Mouse (Mus musculus): ENCODE data around the gene Asgr2. TPM values are rescaled to one million over a fixed set of nuclear protein-coding genes. Genes with fewer than 3 reads are reported as not detected.
"Not testable (repeated sequence)": the region's sequence is repeated elsewhere in the genome, so short reads cannot be mapped to it uniquely, and the experiment has no call there.

Asgr2 gene
- polyA plus RNA-seq, 1 experiment from 2014 or later, result 0.26 TPM

DNA sequence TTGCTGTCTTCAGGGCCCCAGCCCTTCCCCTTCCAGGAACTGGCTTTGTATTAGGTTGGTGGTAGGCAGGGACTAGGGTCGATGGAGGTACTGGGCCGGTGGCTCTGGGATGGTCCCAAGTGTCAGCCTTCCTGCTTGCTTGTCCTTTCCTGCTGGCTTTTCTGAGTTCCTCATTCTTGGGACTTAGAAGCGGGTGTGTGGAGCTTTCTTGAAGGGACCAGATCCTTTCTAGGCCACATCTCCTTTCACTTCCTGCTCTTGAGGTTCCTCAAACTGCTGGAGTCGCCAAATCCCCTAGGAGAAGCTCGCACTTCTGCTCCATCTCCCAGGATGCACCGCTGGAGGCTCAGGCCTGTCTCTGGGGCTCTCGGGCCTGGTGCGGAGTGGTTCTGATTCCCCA, 7.9 kb upstream of the Asgr2 start:
- DNase-seq (ENCODE audit: low spot score), result no peak

DNA sequence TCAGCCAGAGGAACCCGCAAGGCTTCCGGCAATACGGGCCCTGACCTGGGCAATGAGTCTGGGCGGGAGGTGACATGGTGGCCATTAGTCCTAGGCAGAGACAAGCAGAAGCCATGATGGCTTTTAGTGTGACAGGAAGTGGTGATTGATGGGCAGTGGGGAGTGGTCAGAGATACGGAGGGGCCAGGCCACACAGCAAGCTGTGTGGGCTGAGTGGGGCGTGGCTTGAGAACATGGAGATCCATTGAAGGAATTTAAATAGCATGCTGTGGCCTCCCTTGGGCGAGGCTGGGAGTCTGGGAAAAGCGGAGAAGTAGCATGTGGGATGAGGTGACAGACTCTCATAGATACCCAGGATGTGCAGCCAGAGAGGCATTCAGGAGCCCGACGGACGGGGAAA, 5.0 kb downstream of the Asgr2 start:
- DNase-seq (ENCODE audit: low spot score), result no peak

DNA sequence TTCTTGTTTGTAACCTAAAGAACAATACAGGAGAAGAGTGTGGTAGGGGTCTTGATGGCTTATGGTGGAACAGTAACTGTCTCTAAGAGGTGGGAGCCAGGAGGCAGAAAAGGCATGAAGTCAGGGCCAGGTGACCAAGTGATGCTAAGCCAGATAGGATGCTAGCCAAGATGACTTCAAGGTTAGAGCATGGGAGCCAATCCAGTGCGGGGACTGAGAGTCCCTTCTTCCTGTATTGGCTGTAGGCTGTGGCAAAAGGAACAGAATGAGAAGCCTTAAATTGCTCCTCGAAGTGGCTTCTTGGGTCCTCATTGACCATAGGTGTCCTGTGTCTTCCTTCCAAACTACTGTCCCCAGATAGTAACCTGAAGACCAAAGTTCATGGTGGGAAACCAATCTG, 6.7 kb downstream of the Asgr2 start:
- no peak for DNase-seq (ENCODE audit: low spot score)

DNA sequence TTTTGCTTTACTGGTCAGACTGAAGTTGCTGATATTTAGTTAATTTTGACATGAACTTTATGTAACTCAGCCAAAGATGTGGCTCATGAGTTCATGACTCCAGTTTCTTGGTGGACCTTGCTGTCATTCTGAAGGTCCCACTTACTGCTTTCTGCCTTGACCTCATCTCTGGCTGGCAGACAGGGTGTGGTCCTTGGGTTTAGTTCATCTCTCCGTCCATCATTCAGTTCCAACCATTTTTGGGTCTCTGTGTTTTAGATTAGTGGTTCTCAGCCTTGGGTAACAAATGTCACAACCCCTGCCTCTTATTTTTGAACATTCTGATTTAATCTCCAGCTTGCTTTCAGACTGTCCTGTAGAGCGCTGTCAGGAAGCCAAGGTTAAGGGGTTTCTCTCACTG, 7.4 kb downstream of the Asgr2 start:
- DNase-seq (ENCODE audit: low spot score), result no peak

DNA sequence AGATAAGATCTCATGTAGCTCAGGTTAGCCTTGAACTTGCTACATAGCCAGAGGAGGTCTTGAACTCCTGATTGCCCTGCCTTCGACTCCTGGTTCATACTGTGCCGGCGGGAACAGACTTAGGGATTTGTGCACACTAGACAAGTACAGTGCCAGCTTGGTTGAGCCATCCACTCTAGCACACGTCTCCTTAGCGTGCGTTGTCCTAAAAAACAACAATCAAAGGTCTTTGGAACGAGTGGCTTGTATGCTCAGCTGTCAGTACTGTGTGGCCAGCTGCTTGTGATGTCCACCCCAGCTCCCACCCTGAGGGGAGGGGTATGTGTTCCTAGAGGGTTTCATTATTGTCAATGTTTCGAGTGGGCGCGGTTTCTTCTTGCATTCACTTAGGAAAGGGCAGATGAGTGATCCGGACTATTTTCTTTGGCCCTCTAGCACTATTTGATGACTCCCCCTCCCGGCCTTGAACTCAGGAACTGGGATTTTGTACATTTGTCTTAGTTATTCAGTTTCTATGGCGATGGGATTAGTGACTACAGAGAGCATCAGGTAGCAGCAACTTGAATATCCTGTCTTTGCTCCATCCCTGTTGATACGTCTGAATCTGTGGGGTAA, 11.4 kb downstream of the Asgr2 start:
- DNase-seq (ENCODE audit: low spot score), result no peak

DNA sequence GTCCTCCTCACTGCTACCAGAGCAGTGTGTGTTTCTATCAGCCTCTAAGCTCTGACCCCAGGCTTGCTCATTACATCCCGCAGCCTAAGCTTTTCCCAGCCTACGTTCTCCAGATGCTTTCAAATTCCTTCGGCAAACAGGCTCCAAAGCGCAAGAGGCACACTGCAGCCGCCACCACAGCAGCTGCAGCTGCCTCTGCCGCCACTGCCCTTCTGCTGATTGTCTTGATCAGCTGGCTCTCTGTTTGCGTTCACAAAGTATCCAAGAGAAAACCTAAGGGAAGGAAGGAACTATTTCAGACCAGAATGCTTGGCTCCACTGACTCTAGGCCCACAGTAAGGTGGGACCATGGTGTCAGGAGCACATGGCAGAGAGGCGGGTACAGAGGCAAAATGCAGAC, 14.6 kb downstream of the Asgr2 start:
- DNase-seq (ENCODE audit: low spot score), result no peak

DNA sequence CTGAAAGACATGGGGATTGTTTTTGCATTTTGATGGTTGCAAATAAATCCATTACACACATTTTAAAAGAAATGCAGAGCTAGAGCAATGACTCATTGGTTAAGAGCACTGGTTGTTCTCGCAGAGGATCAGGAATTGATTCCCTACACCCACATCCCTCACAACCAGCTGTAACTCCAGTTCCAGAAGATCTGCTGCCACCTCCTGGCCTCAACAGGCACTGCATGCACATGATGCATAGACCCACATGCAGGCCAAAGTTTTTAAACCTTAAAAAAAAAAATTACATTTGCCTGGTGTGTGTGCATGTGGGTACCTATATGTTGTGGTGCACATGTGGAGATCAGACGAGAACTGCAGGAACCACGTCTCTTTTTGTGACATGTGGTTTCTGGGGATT, 17.7 kb downstream of the Asgr2 start:
- peak; percentile 49 for DNase-seq (ENCODE audit: low spot score)

DNA sequence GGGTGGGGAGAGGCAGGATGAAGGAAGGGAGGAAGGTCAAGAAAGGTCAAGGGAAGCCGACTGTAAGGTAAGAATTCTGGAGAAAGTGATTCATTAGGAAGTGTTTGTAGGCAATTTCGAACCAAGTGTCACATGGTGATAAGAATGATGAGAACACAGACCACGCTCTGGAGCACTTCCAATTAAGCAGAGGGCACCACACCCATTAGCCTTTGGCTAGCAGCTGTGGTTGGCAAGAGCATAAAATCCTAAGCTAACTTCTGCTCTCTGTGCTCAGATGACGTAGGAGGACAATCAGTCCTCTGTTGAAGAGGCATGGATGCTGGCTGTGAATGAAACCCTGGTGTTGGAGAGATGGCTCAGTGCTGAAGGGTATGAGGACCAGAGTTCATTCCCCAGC, 22.1 kb downstream of the Asgr2 start:
- no peak for DNase-seq (ENCODE audit: low spot score)

DNA sequence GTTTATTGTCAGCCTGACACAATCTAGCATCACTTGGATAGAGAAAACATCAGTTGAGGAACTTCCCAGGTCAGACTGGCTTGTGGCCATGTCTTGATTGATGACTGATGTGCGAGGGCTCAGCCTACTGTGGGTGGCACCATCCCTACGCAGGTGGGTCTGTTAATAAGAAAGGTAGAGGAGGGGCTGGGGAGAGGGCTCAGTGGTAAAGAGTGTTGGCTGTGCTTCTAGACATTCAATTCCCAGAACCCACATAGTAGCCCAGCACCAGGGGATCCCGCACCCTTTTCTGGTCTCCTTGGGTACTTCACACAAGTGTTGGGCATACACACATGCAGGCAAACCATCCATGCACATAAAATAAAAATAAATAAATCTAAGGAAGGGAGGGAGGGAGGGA, 23.5 kb downstream of the Asgr2 start:
- DNase-seq (ENCODE audit: low spot score), result no peak

DNA sequence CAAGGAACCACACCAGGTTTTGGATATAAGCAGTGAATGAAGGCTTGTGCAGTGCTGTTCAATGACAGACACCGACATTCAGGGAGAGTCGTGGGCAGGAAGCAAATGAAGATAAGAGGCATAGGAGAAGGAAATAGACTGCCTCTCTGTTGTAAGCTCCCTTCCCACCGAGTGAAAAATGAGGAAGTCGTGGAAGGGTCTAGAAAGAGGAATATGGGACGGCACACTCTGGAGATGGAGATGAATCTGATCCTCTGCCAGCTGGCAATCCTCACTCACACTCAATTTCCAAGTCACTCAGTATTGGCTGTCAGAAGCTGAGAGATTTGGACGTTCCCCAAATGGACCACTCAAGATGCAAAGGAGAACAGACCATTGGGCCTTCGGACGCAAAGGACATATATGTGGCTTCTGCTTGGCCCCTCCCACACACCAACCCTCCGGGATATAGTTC, 37.5 kb downstream of the Asgr2 start, which contains the start of gene Mgl2:
Gene Mgl2, plus strand, starts transcription at position 404 of the 454 bp plus-strand sequence.
- no peak for DNase-seq (ENCODE audit: low spot score)

DNA sequence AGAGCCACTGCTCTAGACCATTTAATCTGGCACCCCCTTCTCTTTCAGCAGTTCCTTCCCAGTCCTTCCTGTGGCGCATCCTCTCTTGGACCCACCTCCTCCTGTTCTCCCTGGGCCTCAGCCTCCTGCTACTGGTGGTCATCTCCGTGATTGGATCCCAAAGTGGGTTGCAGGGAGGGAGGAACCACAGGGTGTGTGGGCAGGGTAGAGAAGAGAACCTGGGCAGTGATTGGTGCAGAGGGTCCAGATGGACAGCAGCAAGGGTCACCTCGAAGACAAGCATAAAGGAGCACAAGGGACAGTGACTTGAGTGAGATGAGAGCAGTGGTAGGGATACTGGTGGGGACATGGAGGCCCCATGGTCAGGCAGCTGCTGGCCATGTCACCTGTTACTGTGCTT, 42.6 kb downstream of the Asgr2 start:
- not testable (repeated sequence) for DNase-seq (ENCODE audit: low spot score)

DNA sequence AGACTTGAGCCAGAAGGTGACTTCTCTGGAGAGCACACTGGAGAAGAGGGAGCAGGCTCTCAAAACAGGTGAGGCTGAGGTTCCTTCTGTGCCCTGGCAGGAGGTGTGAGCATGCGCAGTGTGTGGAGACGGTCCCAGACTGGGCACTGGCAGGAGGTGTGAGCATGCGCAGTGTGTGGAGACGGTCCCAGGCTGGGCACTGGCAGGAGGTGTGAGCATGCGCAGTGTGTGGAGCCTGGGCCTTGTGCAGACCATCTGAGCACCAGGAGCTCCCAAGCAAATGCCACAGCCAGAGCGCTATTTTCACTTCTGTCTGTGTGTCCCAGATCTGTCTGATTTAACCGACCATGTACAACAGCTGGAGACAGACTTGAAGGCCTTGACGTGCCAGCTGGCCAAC, 43.5 kb downstream of the Asgr2 start:
- peak; percentile 2 for DNase-seq (ENCODE audit: low spot score)

DNA sequence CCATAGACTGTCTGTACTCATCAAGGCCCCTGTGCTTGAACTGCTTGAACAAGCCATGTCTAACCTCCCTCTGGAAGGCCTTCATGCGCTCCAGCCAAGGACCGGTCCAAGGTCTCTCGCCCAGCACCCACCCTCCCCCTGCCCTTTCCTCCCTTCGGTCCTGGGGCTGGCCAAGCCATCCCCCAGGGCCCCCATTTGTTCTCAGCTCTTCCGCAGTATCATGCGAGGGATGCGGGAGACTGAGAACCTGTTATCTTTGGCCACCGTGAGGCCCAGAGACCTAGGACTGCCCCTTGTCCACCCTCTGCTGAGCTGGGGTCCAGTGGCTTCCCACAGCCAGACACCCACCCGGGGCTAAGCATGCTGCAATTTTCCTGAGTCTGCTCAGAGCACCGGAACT, 46.7 kb downstream of the Asgr2 start:
- no peak for DNase-seq (ENCODE audit: low spot score)

DNA sequence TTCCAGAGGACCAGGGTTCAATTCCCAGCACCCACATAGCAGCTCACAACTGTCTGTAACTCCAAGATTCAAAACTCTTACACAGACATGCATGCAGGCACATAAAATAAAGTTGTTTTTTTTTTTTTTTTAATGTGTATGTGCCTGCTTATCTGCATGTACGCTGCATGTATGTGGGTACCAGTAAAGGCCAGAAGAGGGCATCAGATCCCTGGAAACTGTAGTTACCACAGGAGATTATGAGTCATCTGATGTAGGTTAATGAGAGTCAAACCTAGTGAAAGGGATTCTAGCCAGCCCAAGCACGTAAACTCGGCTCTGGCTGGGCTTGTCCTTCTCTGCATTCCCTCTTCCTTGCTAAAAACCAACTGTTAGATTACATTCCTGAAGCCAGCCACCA, 58.6 kb downstream of the Asgr2 start:
- DNase-seq (ENCODE audit: low spot score), result no peak

Other genes with a start within 250 kb of the Asgr2 start
- gene Plscr3, start 246.3 kb upstream of the Asgr2 start, polyA plus RNA-seq (2015; fragmentation: Nextera tagmentation; extraction: Ambion mirVana), result 68.4 and 70.4 TPM in 2 replicates
- 1.1 and 1.5 TPM in 2 replicates for gene Tnk1, start 233.9 kb upstream of the Asgr2 start, polyA plus RNA-seq (2015; fragmentation: Nextera tagmentation; extraction: Ambion mirVana)
- gene Tmem95, start 214.6 kb upstream of the Asgr2 start, polyA plus RNA-seq (2015; fragmentation: Nextera tagmentation; extraction: Ambion mirVana), result not detected in 2 replicates
- 1.7 and 2.3 TPM in 2 replicates for gene Kctd11, start 211.2 kb upstream of the Asgr2 start, polyA plus RNA-seq (2015; fragmentation: Nextera tagmentation; extraction: Ambion mirVana)
- gene Acap1, start 197.1 kb upstream of the Asgr2 start, polyA plus RNA-seq (2015; fragmentation: Nextera tagmentation; extraction: Ambion mirVana), result 150 and 176 TPM in 2 replicates
- 19.8 and 26.0 TPM in 2 replicates for gene 2810408A11Rik, start 191.7 kb upstream of the Asgr2 start, polyA plus RNA-seq (2015; fragmentation: Nextera tagmentation; extraction: Ambion mirVana)
- 6.2 and 7.5 TPM in 2 replicates for gene Neurl4, start 191.6 kb upstream of the Asgr2 start, polyA plus RNA-seq (2015; fragmentation: Nextera tagmentation; extraction: Ambion mirVana)
- 94.8 and 106 TPM in 2 replicates for gene Gps2, start 178.8 kb upstream of the Asgr2 start, polyA plus RNA-seq (2015; fragmentation: Nextera tagmentation; extraction: Ambion mirVana)
- 2,117 and 2,260 TPM in 2 replicates for gene Eif5a, start 170.7 kb upstream of the Asgr2 start, polyA plus RNA-seq (2015; fragmentation: Nextera tagmentation; extraction: Ambion mirVana)
- 2.6 and 3.6 TPM in 2 replicates for gene Ybx2, start 156.8 kb upstream of the Asgr2 start, polyA plus RNA-seq (2015; fragmentation: Nextera tagmentation; extraction: Ambion mirVana)
- 11.7 and 11.9 TPM in 2 replicates for gene Slc2a4, start 144.5 kb upstream of the Asgr2 start, polyA plus RNA-seq (2015; fragmentation: Nextera tagmentation; extraction: Ambion mirVana)
- 14.4 and 14.8 TPM in 2 replicates for gene Cldn7, start 127.9 kb upstream of the Asgr2 start, polyA plus RNA-seq (2015; fragmentation: Nextera tagmentation; extraction: Ambion mirVana)
- 24.1 and 25.6 TPM in 2 replicates for gene Ctdnep1, start 111.5 kb upstream of the Asgr2 start, polyA plus RNA-seq (2015; fragmentation: Nextera tagmentation; extraction: Ambion mirVana)
- 92.6 and 98.6 TPM in 2 replicates for gene Elp5, start 110.1 kb upstream of the Asgr2 start, polyA plus RNA-seq (2015; fragmentation: Nextera tagmentation; extraction: Ambion mirVana)
- gene Gabarap, start 101.5 kb upstream of the Asgr2 start, polyA plus RNA-seq (2015; fragmentation: Nextera tagmentation; extraction: Ambion mirVana), result 400 and 425 TPM in 2 replicates
- 52.2 and 61.3 TPM in 2 replicates for gene Phf23, start 96.9 kb upstream of the Asgr2 start, polyA plus RNA-seq (2015; fragmentation: Nextera tagmentation; extraction: Ambion mirVana)
- gene Dvl2, start 92.0 kb upstream of the Asgr2 start, polyA plus RNA-seq (2015; fragmentation: Nextera tagmentation; extraction: Ambion mirVana), result 20.6 and 21.0 TPM in 2 replicates
- gene Acadvl, start 77.2 kb upstream of the Asgr2 start, polyA plus RNA-seq (2015; fragmentation: Nextera tagmentation; extraction: Ambion mirVana), result 105 and 107 TPM in 2 replicates
- gene Dlg4, start 75.7 kb upstream of the Asgr2 start, polyA plus RNA-seq (2015; fragmentation: Nextera tagmentation; extraction: Ambion mirVana), result 3.8 and 6.6 TPM in 2 replicates
- 0.31 and 0.49 TPM in 2 replicates for gene Asgr1, start 38.6 kb upstream of the Asgr2 start, polyA plus RNA-seq (2015; fragmentation: Nextera tagmentation; extraction: Ambion mirVana)
- 5.3 and 6.0 TPM in 2 replicates for gene Mgl2, start 37.7 kb downstream of the Asgr2 start, polyA plus RNA-seq (2015; fragmentation: Nextera tagmentation; extraction: Ambion mirVana)
- 3.6 and 3.7 TPM in 2 replicates for gene Clec10a, start 63.6 kb downstream of the Asgr2 start, polyA plus RNA-seq (2015; fragmentation: Nextera tagmentation; extraction: Ambion mirVana)
- gene Slc16a11, start 120.1 kb downstream of the Asgr2 start, polyA plus RNA-seq (2015; fragmentation: Nextera tagmentation; extraction: Ambion mirVana), result 1.2 and 1.9 TPM in 2 replicates
- 2.3 and 2.4 TPM in 2 replicates for gene Slc16a13, start 128.4 kb downstream of the Asgr2 start, polyA plus RNA-seq (2015; fragmentation: Nextera tagmentation; extraction: Ambion mirVana)
- 1.9 and 2.2 TPM in 2 replicates for gene Bcl6b, start 137.2 kb downstream of the Asgr2 start, polyA plus RNA-seq (2015; fragmentation: Nextera tagmentation; extraction: Ambion mirVana)
- 174 and 191 TPM in 2 replicates for gene 0610010K14Rik, start 145.3 kb downstream of the Asgr2 start, polyA plus RNA-seq (2015; fragmentation: Nextera tagmentation; extraction: Ambion mirVana)
- gene Gm21988, start 147.2 kb downstream of the Asgr2 start, polyA plus RNA-seq (2015; fragmentation: Nextera tagmentation; extraction: Ambion mirVana), result 13.0 and 13.9 TPM in 2 replicates
- gene Rnasek, start 147.2 kb downstream of the Asgr2 start, polyA plus RNA-seq (2015; fragmentation: Nextera tagmentation; extraction: Ambion mirVana), result 355 and 365 TPM in 2 replicates
- 0.54 and 0.61 TPM in 2 replicates for gene Alox12, start 162.7 kb downstream of the Asgr2 start, polyA plus RNA-seq (2015; fragmentation: Nextera tagmentation; extraction: Ambion mirVana)
- gene Alox12e, start 230.0 kb downstream of the Asgr2 start, polyA plus RNA-seq (2015; fragmentation: Nextera tagmentation; extraction: Ambion mirVana), result 30.8 and 37.8 TPM in 2 replicates

Measured in thymus, postnatal 0 days (tissue).